Mouse (Mus musculus) spleen, adult 2 months (tissue): ENCODE results near the gene Elmod3.

Experiments
- CTCF ChIP-seq: fragments of 200-500 bp; IDR thresholded peaks from 2 replicates; pipeline ENCODE4 v1.5.1; 2011; ENCODE audit warnings: mild to moderate bottlenecking, inconsistent platforms; ENCODE audit not compliant: insufficient read depth, insufficient read length, insufficient replicate concordance; ENCODE audit errors: extremely low read depth
- POLR2A ChIP-seq: fragments of 200-500 bp; IDR thresholded peaks from 2 replicates; pipeline ENCODE4 v1.6.1; 2011; ENCODE audit warnings: low read depth, low read length, inconsistent platforms

DNA sequence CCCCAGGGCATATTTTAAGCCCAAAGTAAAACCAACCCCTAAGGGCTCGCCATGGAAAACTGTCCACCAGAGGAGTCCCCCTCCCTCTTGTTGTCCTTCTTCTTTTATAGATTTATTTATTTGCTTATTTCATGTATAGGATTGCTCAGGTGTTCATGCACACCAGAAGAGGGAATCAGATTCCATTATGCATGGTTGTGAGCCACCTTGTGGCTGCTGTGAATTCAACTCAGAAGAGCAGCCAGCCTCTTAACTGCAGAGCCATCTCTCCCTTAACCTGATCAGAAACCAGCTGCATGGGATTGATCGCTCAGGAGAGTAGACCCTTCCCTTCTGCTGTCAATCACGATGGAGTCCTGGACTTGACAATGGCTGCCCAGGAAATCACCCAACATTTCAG, 38.7 kb upstream of the Elmod3 start:
- TF ChIP-seq POLR2A (no peak), CTCF (no peak)
